Mouse (Mus musculus) stomach, postnatal 0 days (tissue): Measurements from ENCODE around the gene Otx1.

ENCODE experiments used
- CTCF ChIP-seq: IDR thresholded peaks from 2 replicates; pipeline ENCODE4 v1.5.1; 2016; ENCODE audit warnings: antibody characterized with exemption, low read depth, mild to moderate bottlenecking, moderate library complexity
- EP300 ChIP-seq: optimal IDR thresholded peaks from 2 replicates; pipeline ENCODE3; 2016; ENCODE audit warnings: antibody characterized with exemption

DNA sequence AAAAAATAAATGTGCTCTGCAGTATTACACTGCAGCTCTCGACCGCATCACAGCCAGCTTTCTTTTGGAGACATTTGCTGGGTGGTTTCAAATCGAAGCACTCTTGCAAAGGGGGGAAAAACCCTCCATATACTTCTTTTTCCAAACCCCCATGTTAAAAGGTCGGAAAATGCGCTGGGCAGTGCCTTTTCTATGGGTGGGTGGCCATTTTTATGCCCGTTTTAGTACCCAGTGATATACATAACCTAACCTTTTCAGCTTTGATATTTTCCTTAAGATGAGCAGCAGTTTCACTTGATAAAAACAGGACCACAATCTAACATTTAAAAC lies 5.0 kb upstream of the Otx1 start:
- TF ChIP-seq CTCF (no peak), EP300 (no peak)
